Mouse (Mus musculus): ENCODE results near the gene Prpf19. TPM values are rescaled to one million over a fixed set of nuclear protein-coding genes. Genes with fewer than 3 reads are reported as not detected.

Gene Prpf19
- polyA plus RNA-seq, 1 experiment from 2014 or later = 47.2 TPM

DNA sequence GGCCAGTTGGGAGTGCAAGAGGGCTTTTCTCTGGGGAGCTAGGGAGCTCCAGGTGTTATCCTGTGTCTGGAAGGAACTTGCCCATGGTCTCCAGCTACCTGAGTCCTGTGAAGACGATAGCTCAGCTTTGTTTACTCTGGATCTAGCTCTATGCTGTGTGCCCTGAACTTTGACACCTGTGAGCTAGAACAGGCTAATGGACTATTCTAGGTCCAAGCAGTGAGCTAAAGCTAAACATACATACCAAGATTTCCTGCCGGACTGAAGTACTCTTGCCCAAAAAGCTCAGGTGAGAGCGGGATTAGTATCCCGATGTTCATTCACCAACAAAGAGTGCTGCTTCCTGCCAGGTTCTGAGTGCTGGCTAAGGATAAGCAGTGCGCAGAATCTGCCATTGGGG, 9.5 kb downstream of the Prpf19 start:
- no peaks in the 10 kb centered on the region for H3K27me3 ChIP-seq (ENCODE audit: low read depth, poor library complexity, severe bottlenecking)
- WGBS = 96% methylated on average over 5 of the region's 5 CpGs
- H3K27ac ChIP-seq = no peak overlapping the region
- no peak overlapping the region for H3K4me3 ChIP-seq
- no peaks in the 10 kb centered on the region for H3K9me3 ChIP-seq (replicated peaks)
- 0 out of 2 replicates have a peak, but pooled peaks cover 5% of the 10 kb centered on the region for H3K4me1 ChIP-seq
- H3K36me3 ChIP-seq = peaks cover 99% of the 10 kb centered on the region
- DNase-seq (ENCODE audit: low spot score) = no peak

DNA sequence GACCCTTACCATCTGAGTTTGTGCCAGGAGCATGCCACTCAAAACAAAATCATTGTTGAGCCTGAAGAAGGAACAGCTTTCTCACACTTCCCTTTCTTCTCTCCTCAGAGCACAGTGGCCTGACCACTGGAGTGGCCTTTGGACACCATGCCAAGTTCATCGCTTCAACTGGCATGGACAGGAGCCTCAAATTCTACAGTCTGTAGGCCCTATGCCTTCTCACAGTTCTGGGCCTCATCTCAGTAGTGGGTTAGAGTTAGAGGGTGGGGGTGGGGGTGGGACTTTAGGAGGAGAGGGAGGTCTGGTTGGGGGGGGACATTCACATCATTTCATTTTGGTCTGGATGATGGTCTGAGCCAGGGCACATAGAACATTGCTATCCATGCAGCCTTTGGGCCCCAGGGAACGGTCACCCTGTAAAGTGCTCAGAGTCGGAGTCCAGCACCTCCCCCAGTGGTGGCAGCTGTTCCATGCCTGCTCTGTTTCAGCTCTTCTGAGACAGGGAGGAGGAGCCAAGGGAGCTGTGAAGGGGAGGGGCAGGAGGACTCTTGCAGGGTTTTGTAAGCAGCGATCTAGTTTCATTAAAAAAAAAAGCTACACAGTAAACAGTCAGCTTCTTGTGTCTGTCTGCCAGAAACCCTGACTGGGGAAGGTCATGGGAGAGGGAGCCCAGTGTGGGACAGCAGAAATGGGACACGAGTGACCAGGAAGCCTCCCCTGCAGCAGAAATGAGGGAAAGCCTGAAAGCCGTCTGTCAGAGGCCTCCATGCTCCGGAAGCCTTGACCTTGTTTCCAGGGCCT, 10.1 kb downstream of the Prpf19 start:
- H3K9me3 ChIP-seq (replicated peaks) = no peaks in the 10 kb centered on the region
- 67% methylated on average over 7 of the region's 7 CpGs for WGBS
- H3K27ac ChIP-seq = no peak overlapping the region
- 0 out of 2 replicates have a peak, but pooled peaks cover 5% of the 10 kb centered on the region for H3K4me1 ChIP-seq
- peaks cover 93% of the 10 kb centered on the region for H3K36me3 ChIP-seq
- H3K4me3 ChIP-seq = no peak overlapping the region
- no peaks in the 10 kb centered on the region for H3K27me3 ChIP-seq (ENCODE audit: low read depth, poor library complexity, severe bottlenecking)
- DNase-seq (ENCODE audit: low spot score) = no peak

DNA sequence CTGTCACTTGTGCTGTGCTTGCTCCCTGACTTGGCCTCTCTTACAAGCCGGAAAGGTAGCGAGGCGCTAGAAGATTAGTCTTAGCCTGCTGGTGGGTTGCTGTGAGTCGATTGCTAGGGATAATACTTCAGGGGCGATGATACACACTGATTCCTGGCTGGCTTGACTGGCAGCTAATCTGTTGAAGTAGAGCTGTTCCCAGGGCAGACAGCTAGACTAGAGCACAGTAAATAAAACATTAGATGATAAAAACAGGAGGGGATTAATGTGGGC, 10.6 kb downstream of the Prpf19 start:
- H3K4me1 ChIP-seq = 0 out of 2 replicates have a peak, but pooled peaks cover 5% of the 10 kb centered on the region
- DNase-seq (ENCODE audit: low spot score) = no peak
- H3K36me3 ChIP-seq = peaks cover 88% of the 10 kb centered on the region
- H3K27me3 ChIP-seq (ENCODE audit: low read depth, poor library complexity, severe bottlenecking) = no peaks in the 10 kb centered on the region
- no peaks in the 10 kb centered on the region for H3K9me3 ChIP-seq (replicated peaks)
- H3K4me3 ChIP-seq = no peak overlapping the region
- WGBS = 91% methylated on average over 5 of the region's 5 CpGs
- no peak overlapping the region for H3K27ac ChIP-seq

DNA sequence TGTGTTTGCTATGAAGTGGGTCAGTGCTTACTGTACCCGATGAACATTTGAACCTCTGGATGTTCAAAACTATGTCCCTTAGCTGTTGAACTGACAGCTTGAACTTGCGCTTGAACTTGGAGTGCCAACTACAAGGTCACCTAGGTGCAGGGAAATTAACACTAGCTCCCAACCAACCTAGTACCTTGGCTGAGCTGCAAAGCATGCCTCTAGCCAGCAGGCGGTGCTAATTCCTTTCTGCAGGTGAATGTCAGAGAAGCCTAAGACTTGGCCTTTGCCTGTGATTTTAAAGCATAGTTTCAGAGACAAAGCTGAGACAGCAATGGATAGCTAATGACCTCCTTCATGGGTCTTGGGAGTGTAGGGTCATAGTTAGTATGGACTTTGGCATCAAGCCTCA, 12.9 kb downstream of the Prpf19 start:
- peak; percentile 50 for DNase-seq (ENCODE audit: low spot score)
- WGBS = 57% methylated on average over 3 of the region's 3 CpGs

DNA sequence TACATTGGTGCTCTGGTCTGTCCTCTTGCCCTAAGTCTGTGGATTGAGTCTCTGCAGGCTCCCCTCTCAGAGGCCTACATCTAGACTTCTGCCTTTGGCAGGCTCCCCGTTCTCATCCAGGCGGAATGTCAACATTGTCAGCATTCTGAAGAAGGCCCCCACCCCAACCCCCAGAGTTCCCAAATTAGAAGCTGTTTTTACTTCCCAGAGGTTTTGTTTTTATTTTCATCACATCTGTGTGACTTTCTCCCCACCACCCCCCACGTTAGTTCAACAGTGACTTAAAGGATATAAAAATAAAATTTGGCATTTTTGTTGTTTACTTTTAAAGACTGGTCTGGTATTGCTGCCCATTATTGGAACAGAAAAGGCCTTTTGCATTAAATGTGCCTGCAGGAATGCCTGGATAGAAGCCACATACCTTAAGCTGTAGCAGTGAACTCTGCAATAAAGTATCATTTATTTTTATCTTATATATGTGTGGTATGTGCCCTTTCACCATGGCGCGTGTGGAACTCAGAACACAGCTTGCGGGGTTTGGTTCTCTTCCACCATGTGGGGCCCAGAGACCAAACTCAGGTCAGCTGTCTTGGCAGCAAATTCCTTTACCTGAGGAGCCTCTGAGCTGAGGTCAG, 14.2 kb downstream of the Prpf19 start:
- no peak overlapping the region for H3K4me3 ChIP-seq
- 0 out of 2 replicates have a peak, but pooled peaks cover 5% of the 10 kb centered on the region for H3K4me1 ChIP-seq
- H3K36me3 ChIP-seq = peaks cover 52% of the 10 kb centered on the region
- 91% methylated on average over 6 of the region's 6 CpGs for WGBS
- no peak overlapping the region for H3K27ac ChIP-seq
- no peaks in the 10 kb centered on the region for H3K27me3 ChIP-seq (ENCODE audit: low read depth, poor library complexity, severe bottlenecking)
- no peaks in the 10 kb centered on the region for H3K9me3 ChIP-seq (replicated peaks)
- DNase-seq (ENCODE audit: low spot score) = no peak

More for the DNA sequence above, 12.9 kb downstream of the Prpf19 start:
- Histone ChIP-seq H3K4me3 (no peak overlapping the region), H3K27ac (no peak overlapping the region), H3K36me3 (peaks cover 66% of the 10 kb centered on the region), H3K9me3 (replicated peaks) (no peaks in the 10 kb centered on the region), H3K4me1 (0 out of 2 replicates have a peak, but pooled peaks cover 5% of the 10 kb centered on the region), H3K27me3 (ENCODE audit: low read depth, poor library complexity, severe bottlenecking) (no peaks in the 10 kb centered on the region)

DNA sequence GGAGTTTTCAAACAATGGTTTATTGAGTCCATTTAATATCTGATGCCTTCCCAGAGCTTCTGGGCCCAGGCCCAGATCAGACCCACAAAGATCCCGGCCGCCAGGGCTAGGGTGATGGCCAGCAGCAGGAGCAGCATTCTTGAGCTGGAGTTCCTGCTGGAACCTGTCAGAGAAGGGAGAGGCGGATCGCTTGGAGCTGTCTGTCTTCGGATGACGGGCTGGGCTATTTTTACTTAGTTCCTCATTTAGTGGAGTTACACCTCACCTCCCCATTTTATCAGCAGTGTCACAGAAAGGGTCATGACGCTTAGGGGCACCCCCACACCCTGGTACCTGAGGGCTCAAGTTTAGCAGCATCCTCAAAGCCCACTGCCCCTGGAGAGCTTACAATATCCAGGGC, 19.3 kb downstream of the Prpf19 start:
- 76% methylated on average over 7 of the region's 7 CpGs for WGBS

DNA sequence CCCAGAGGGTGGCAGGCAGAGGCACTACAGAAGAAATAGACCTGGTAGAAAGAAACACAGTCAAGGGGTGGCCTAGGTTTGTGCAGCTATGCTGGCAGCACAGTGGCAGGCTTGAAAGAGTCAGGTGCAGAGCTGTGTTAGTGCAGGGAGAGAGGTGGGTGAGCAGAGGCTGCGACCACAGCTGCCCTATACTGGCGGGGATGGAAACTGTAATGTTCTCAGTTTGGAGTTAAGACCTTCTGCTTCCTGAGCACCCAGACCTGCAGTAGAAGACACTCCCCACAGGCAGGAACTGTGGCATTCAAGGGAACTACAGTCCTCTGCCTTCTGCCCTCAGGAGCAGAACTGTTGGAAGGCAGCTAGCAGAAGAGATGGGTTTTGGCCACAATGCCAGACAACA, 19.8 kb downstream of the Prpf19 start:
- WGBS = 82% methylated on average over 2 of the region's 2 CpGs
- Histone ChIP-seq H3K36me3 (no peaks in the 10 kb centered on the region), H3K9me3 (replicated peaks) (no peaks in the 10 kb centered on the region), H3K4me3 (no peak overlapping the region), H3K27ac (no peak overlapping the region), H3K4me1 (no peaks in the 10 kb centered on the region), H3K27me3 (ENCODE audit: low read depth, poor library complexity, severe bottlenecking) (no peaks in the 10 kb centered on the region)
- DNase-seq (ENCODE audit: low spot score) = no peak

More for the DNA sequence above, 19.3 kb downstream of the Prpf19 start:
- Histone ChIP-seq H3K27ac (no peak overlapping the region), H3K4me3 (no peak overlapping the region), H3K27me3 (ENCODE audit: low read depth, poor library complexity, severe bottlenecking) (no peaks in the 10 kb centered on the region), H3K36me3 (peaks cover 3% of the 10 kb centered on the region; the same call in 1 of the 2 replicates), H3K9me3 (replicated peaks) (no peaks in the 10 kb centered on the region), H3K4me1 (no peaks in the 10 kb centered on the region)
- DNase-seq (ENCODE audit: low spot score) = no peak

DNA sequence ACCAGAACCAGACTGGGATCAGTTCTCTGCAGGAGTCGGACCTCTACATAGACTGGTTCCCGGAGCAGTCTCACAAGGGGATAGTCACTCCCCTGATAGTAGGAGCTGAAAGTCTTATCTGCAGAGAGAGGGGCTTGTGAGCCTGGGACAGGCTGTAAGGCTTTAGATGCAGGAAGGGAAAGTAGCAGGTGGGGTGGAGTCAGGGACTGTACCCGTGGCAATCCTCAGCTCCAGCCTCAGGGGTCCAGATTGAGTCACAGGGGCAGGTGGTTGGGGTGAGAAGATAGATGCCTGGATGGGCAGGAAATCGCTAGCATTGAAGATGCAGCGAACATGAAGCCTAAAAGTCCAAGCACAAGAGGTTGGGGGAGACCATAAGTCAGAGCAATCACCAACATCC, 21.5 kb downstream of the Prpf19 start:
- 0 out of 2 replicates have a peak, but pooled peaks cover 4% of the 10 kb centered on the region for H3K4me1 ChIP-seq
- no peak overlapping the region for H3K4me3 ChIP-seq
- DNase-seq (ENCODE audit: low spot score) = no peak
- no peaks in the 10 kb centered on the region for H3K27me3 ChIP-seq (ENCODE audit: low read depth, poor library complexity, severe bottlenecking)
- WGBS = 59% methylated on average over 5 of the region's 5 CpGs
- no peak overlapping the region for H3K27ac ChIP-seq
- no peaks in the 10 kb centered on the region for H3K9me3 ChIP-seq (replicated peaks)
- no peaks in the 10 kb centered on the region for H3K36me3 ChIP-seq

DNA sequence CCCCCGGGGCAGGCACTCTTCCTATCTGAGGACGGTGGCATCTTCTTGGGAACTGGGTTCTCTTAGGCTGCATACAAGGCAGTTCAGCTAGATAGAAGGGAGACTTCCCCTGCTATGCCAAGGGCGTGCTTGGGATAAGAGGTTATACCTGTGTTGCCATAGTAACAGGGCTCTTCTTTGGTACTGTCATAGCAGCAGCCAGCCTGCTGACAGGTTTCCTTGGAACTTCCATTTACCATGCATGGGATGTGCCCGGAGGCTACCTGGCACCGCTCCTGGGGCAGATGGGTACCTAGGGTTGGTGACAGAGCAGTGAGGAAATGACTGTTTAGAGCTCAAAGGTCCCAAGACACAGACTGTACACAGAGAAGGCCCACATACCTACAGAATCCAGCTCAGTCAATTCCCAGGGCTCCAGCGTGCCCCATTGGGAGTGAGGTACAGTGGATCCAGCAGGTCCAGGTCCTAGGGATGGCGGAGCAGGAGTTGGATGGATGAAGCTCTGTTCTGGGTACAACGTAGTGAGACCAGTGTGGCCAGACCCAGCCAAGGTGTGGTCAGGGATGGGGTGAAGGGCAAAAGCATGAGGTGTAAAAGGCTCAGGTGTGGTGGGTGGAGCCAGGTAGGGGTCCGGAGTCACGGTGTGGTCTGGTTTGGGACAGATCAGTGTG, 23.4 kb downstream of the Prpf19 start:
- H3K27ac ChIP-seq = no peak overlapping the region
- H3K36me3 ChIP-seq = no peaks in the 10 kb centered on the region
- no peaks in the 10 kb centered on the region for H3K27me3 ChIP-seq (ENCODE audit: low read depth, poor library complexity, severe bottlenecking)
- 89% methylated on average over 10 of the region's 10 CpGs for WGBS
- no peak overlapping the region for H3K4me3 ChIP-seq
- DNase-seq (ENCODE audit: low spot score) = no peak
- 0 out of 2 replicates have a peak, but pooled peaks cover 4% of the 10 kb centered on the region for H3K4me1 ChIP-seq
- no peaks in the 10 kb centered on the region for H3K9me3 ChIP-seq (replicated peaks)

DNA sequence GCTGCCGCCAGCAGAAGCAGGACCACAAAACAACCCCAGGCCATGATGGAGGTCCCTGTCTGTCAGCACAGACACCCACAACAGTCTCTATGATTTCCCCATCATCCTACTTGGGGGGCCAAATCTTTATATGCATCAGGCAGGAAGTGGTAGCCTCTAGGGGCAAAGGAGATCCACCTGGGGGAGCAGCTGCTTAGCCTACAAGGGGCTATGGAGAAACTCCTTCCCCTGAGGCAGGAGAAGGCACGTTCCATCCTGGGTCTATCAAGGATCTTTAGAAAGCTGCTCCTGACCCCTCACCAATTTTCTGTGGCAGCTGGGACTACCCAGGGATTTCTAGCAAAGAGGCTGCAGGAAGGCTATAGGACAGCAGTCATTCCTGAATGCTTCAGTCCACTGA, 25.5 kb downstream of the Prpf19 start, which contains the start of gene Zp1:
Zp1 (minus strand) TSS at position 101 of the 400 bp plus-strand sequence.
- Histone ChIP-seq H3K27me3 (ENCODE audit: low read depth, poor library complexity, severe bottlenecking) (no peaks in the 10 kb centered on the region), H3K4me1 (peaks cover 10% of the 10 kb centered on the region), H3K9me3 (replicated peaks) (no peaks in the 10 kb centered on the region), H3K4me3 (no peak within 1 kb of the TSS), H3K36me3 (no peaks in the 10 kb centered on the region), H3K27ac (0 out of 2 replicates have a peak within 1 kb of the TSS, but pooled peaks have one; percentile 30)
- 72% methylated on average over 2 of the region's 2 CpGs for WGBS
- no peak for DNase-seq (ENCODE audit: low spot score)

DNA sequence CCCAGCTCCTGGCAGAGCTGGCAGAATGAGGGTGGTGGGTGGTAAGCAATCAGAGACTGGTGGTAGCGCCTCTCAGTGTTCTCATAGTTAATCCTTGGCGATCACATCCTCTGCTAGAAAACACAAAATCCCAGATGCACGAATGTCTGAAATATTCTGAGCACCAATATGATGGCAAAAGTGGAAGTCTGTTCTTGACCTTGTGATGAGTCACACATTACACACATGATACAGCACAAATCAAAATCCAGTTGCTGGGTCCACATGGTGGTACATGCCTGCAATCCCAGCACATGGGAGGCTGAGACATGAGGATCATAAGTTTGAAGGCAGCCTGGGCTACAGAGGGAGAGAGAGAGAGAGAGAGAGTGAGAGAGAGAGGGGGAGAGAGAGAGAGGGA, 26.0 kb downstream of the Prpf19 start:
- Histone ChIP-seq H3K36me3 (no peaks in the 10 kb centered on the region), H3K4me1 (peaks cover 14% of the 10 kb centered on the region), H3K4me3 (no peak overlapping the region), H3K9me3 (replicated peaks) (no peaks in the 10 kb centered on the region), H3K27me3 (ENCODE audit: low read depth, poor library complexity, severe bottlenecking) (no peaks in the 10 kb centered on the region), H3K27ac (no peak overlapping the region)
- WGBS = 85% methylated on average over 3 of the region's 3 CpGs
- DNase-seq (ENCODE audit: low spot score) = no peak

DNA sequence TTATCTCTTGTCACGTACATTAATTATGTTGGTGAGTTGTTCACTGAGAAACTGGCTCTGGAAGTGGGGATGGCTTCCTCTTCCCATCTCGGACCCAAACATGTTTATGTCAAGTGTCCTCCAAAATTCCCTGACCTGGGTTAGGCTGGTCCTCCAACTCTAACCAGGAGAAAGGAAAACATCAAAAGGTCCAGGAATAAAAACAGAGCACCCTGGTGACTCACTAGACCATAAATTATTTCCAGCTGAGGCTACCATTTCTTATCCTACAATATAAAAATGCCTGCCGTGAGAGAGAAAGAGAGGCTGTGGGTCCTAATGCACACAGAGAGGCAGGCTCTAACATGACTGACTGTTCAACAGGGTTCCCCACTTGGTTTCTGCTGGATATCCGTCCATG, 29.2 kb downstream of the Prpf19 start:
- WGBS = 48% methylated on average over 4 of the region's 4 CpGs

DNA sequence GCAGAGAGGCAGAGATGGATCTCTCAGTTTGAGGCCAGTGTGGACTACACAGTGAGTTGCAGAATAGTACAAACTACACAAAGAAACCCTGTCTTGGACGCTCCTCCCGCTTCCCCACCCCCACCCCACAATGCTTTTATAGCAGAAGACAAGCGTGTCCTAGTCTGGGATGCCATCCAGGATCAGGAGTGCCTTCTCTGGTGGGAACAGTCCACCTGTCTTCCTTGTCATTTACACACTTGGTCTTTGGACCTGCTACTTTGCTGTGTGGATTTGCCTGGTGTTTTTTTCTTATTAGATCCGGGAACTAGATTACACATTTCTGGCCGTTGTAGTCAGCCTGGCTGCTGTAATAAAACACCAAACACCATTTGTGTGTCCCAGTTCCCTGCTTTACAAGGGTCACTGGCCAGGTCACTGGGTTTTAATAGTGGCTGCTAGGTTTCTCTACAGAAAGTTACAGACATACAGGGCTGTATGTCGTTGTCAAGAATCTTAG, 31.1 kb downstream of the Prpf19 start:
- DNase-seq (ENCODE audit: low spot score) = no peak
- Histone ChIP-seq H3K36me3 (no peaks in the 10 kb centered on the region), H3K9me3 (replicated peaks) (no peaks in the 10 kb centered on the region), H3K27me3 (ENCODE audit: low read depth, poor library complexity, severe bottlenecking) (no peaks in the 10 kb centered on the region), H3K4me3 (no peak overlapping the region), H3K27ac (peak overlapping the region; percentile 71), H3K4me1 (peaks cover 20% of the 10 kb centered on the region)
- 37% methylated on average over 6 of the region's 6 CpGs for WGBS

More for the DNA sequence above, 29.2 kb downstream of the Prpf19 start:
- Histone ChIP-seq H3K36me3 (no peaks in the 10 kb centered on the region), H3K4me3 (no peak overlapping the region), H3K27me3 (ENCODE audit: low read depth, poor library complexity, severe bottlenecking) (no peaks in the 10 kb centered on the region), H3K9me3 (replicated peaks) (no peaks in the 10 kb centered on the region), H3K27ac (no peak overlapping the region), H3K4me1 (peaks cover 25% of the 10 kb centered on the region)
- DNase-seq (ENCODE audit: low spot score) = no peak

All from limb, embryonic 10.5 days (tissue).